Mouse (Mus musculus) kidney, postnatal 0 days (tissue): Measurements from ENCODE around the gene 0610037L13Rik. TPM values are rescaled to one million over a fixed set of nuclear protein-coding genes. Genes with fewer than 3 reads are reported as not detected.

Source experiments
- ATAC-seq: fragments of 200-750 bp; cut with Nextera tagmentation; replicated peaks from 2 replicates; pipeline ENCODE4 v1.8.0; 2017; ENCODE audit warnings: low read depth, moderate number of reproducible peaks, moderate TSS enrichment, moderate library complexity; ENCODE audit not compliant: low FRiP score
- DNase-seq: peaks from one replicate; pipeline ENCODE4 v3.0.0-alpha.2; 2016; ENCODE audit warnings: low spot score
- H3K27ac ChIP-seq: fragments of 300-500 bp; sonication (generic); 2 replicates; pipeline ENCODE4 v1.5.1; 2014; ENCODE audit warnings: mild to moderate bottlenecking
- H3K27me3 ChIP-seq: fragments of 300-500 bp; sonication (generic); 2 replicates; pipeline ENCODE4 v1.6.1; 2014; ENCODE audit warnings: low read length, mixed read lengths; ENCODE audit not compliant: insufficient read depth
- H3K36me3 ChIP-seq: fragments of 300-500 bp; sonication (generic); 2 replicates; pipeline ENCODE4 v1.6.1; 2014; ENCODE audit warnings: low read length, mixed read lengths; ENCODE audit not compliant: insufficient read depth
- H3K4me1 ChIP-seq: fragments of 300-500 bp; sonication (generic); replicated peaks from 2 replicates; pipeline ENCODE4 v1.6.1; 2014; ENCODE audit warnings: antibody characterized with exemption, low read length, mixed read lengths; ENCODE audit not compliant: insufficient read depth
- H3K4me2 ChIP-seq: fragments of 300-500 bp; sonication (generic); 2 replicates; pipeline ENCODE4 v1.6.1; 2014; ENCODE audit warnings: mild to moderate bottlenecking, low read length, moderate library complexity, mixed read lengths
- H3K4me3 ChIP-seq: fragments of 300-500 bp; sonication (generic); replicated peaks from 2 replicates; pipeline ENCODE4 v1.5.1; 2014; ENCODE audit warnings: low read depth, low read length
- H3K9ac ChIP-seq: fragments of 300-500 bp; sonication (generic); 2 replicates; pipeline ENCODE4 v1.6.1; 2014; ENCODE audit warnings: low read depth, low read length
- H3K9me3 ChIP-seq: fragments of 300-500 bp; sonication (generic); replicated peaks from 2 replicates; pipeline ENCODE4 v1.6.1; 2016; ENCODE audit warnings: low read length, inconsistent platforms, mixed read lengths
- CTCF ChIP-seq: IDR thresholded peaks from 2 replicates; pipeline ENCODE4 v1.5.1; 2016; ENCODE audit warnings: antibody characterized with exemption, low read depth, mild to moderate bottlenecking, moderate library complexity
- WGBS: fragments of 180-500 bp; shearing (Covaris S2); extraction: QIAGEN DNeasy Blood & Tissue Kit; methylation state at CpG from one replicate; pipeline ENCODE4 v1.1.7; 2014; 5-methylcytosine and 5-hydroxymethylcytosine counted together
- polyA plus RNA-seq: library from polyadenylated mRNA; unstranded; fragments of >200 nt; fragmentation: Nextera tagmentation; extraction: Ambion mirVana; gene quantifications from 2 replicates; pipeline ENCODE4 v1.2.1, GENCODE M21; 2015

The 0610037L13Rik gene
- polyA plus RNA-seq, 1 experiment from 2014 or later = 129 TPM

- DNase-seq (no peak), ATAC-seq (no peak)
- no peak overlapping the region for H3K27ac ChIP-seq
- no peak overlapping the region for H3K9ac ChIP-seq
- TF ChIP-seq CTCF = no peak
- WGBS = 91% methylated on average over 3 of the region's 3 CpGs
- H3K4me2 ChIP-seq = no peak overlapping the region
- no peaks in the 10 kb centered on the region for H3K9me3 ChIP-seq
- peaks cover 50% of the 10 kb centered on the region for H3K36me3 ChIP-seq
- H3K4me1 ChIP-seq = no peaks in the 10 kb centered on the region
- no peak overlapping the region for H3K4me3 ChIP-seq
- no peaks in the 10 kb centered on the region for H3K27me3 ChIP-seq
These were observed 10.6 kb downstream of the 0610037L13Rik start for GRCm38 (mm10) chr4:107900206-107900605.

GRCm38 (mm10) chr4:107904252-107904651 is 14.6 kb downstream of the 0610037L13Rik start:
- Histone ChIP-seq H3K27me3 (no peaks in the 10 kb centered on the region), H3K9ac (no peak overlapping the region), H3K4me2 (no peak overlapping the region), H3K9me3 (no peaks in the 10 kb centered on the region), H3K4me3 (no peak overlapping the region), H3K36me3 (peaks cover 40% of the 10 kb centered on the region; the same call in 1 of the 2 replicates), H3K4me1 (no peaks in the 10 kb centered on the region), H3K27ac (no peak overlapping the region)
- DNase-seq (no peak), ATAC-seq (no peak)
- no peak for TF ChIP-seq CTCF
- 91% methylated on average over 10 of the region's 10 CpGs for WGBS

- Histone ChIP-seq H3K4me2 (no peak overlapping the region), H3K4me3 (no peak overlapping the region), H3K9ac (no peak overlapping the region), H3K4me1 (no peaks in the 10 kb centered on the region), H3K36me3 (peaks cover 51% of the 10 kb centered on the region; the same call in 1 of the 2 replicates), H3K27me3 (no peaks in the 10 kb centered on the region), H3K9me3 (no peaks in the 10 kb centered on the region), H3K27ac (no peak overlapping the region)
- no peak for TF ChIP-seq CTCF
- no peak for DNase-seq
- ATAC-seq = no peak
- 94% methylated on average over 9 of the region's 9 CpGs for WGBS
These were observed 16.9 kb downstream of the 0610037L13Rik start for GRCm38 (mm10) chr4:107906561-107906960.

- DNase-seq (no peak), ATAC-seq (no peak)
- Histone ChIP-seq H3K27ac (no peak overlapping the region), H3K4me1 (no peaks in the 10 kb centered on the region), H3K4me2 (no peak overlapping the region), H3K4me3 (no peak overlapping the region), H3K36me3 (peaks cover 53% of the 10 kb centered on the region; the same call in 1 of the 2 replicates), H3K9ac (no peak overlapping the region), H3K27me3 (no peaks in the 10 kb centered on the region), H3K9me3 (no peaks in the 10 kb centered on the region)
- no peak for TF ChIP-seq CTCF
- 84% methylated on average over 4 of the region's 4 CpGs for WGBS
These were observed 20.4 kb downstream of the 0610037L13Rik start for GRCm38 (mm10) chr4:107910020-107910419.

- H3K4me1 ChIP-seq = peaks cover 19% of the 10 kb centered on the region
- H3K27ac ChIP-seq = no peak overlapping the region
These were observed 30.7 kb downstream of the 0610037L13Rik start for GRCm38 (mm10) chr4:107920336-107920735.

GRCm38 (mm10) chr4:107921152-107921695 is 31.6 kb downstream of the 0610037L13Rik start:
- Histone ChIP-seq H3K27ac (peak overlapping the region; percentile 86; the same call in 1 of the 2 replicates), H3K4me2 (peak overlapping the region; percentile 70; the same call in 1 of the 2 replicates), H3K4me1 (peaks cover 19% of the 10 kb centered on the region), H3K36me3 (no peaks in the 10 kb centered on the region), H3K9me3 (no peaks in the 10 kb centered on the region), H3K4me3 (no peak overlapping the region), H3K9ac (peak overlapping the region; percentile 32; the same call in 1 of the 2 replicates), H3K27me3 (no peaks in the 10 kb centered on the region)
- no peak for ATAC-seq
- peak; percentile 66 for DNase-seq
- no peak for TF ChIP-seq CTCF
- 41% methylated on average over 8 of the region's 8 CpGs for WGBS

More at GRCm38 (mm10) chr4:107920336-107920735, 30.7 kb downstream of the 0610037L13Rik start:
- no peak for ATAC-seq
- Histone ChIP-seq H3K27me3 (no peaks in the 10 kb centered on the region), H3K4me2 (no peak overlapping the region), H3K4me3 (no peak overlapping the region), H3K36me3 (no peaks in the 10 kb centered on the region), H3K9ac (no peak overlapping the region), H3K9me3 (no peaks in the 10 kb centered on the region)
- no peak for TF ChIP-seq CTCF
- WGBS = 73% methylated on average over 2 of the region's 2 CpGs
- no peak for DNase-seq
